Mouse (Mus musculus) heart, postnatal 0 days (tissue): ENCODE results near the gene Igf1r.

Experiments
- CTCF ChIP-seq: IDR thresholded peaks from 2 replicates; pipeline ENCODE4 v1.5.1; 2016; ENCODE audit warnings: antibody characterized with exemption, control low read depth, low read depth
- EP300 ChIP-seq: IDR thresholded peaks from 2 replicates; pipeline ENCODE4 v1.6.1; 2016; ENCODE audit warnings: antibody characterized with exemption, low read depth

GRCm38 (mm10) chr7:68181104-68181503, 228.5 kb downstream of the Igf1r start:
- TF ChIP-seq CTCF: no peak
- TF ChIP-seq EP300: no peak
